Comparison of ENCODE assay signal across 9 mouse cellular contexts in genomic region chr11:49636449-49636848, GRCm38 (mm10). TPM values are rescaled to one million over a fixed set of nuclear protein-coding genes. Genes with fewer than 3 reads are reported as not detected.
DNase-seq lines count a peak whose midpoint lies in the region; ATAC-seq and TF ChIP-seq lines count a peak whose summit lies in the region.
"Had no signal": no experiment of that assay in that cellular context is flagged by ENCODE, and none has a peak within 500 bp of the region (broad histone marks: within the 10 kb centered on the region; RNA-seq: fewer than 3 reads in every experiment).

No protein-coding gene starts in this region.

- 7% methylated on average over 11 of the region's 11 CpGs for WGBS in lung, embryonic 14.5 days
- 4% methylated on average over 11 of the region's 11 CpGs for WGBS in hindbrain, embryonic 14.5 days

- H3K27ac ChIP-seq in lung, embryonic 14.5 days (ENCODE audit: low read depth), result no peak overlapping the region
- H3K27ac ChIP-seq in hindbrain, embryonic 14.5 days, result no peak overlapping the region
- H3K27ac ChIP-seq: macrophage had no signal

- peak; percentile 57 for DNase-seq in adrenal gland, postnatal 14 days
- DNase-seq in adrenal gland, adult 2 months, result no peak
- peak; percentile 40 for DNase-seq in lung, embryonic 14.5 days
- DNase-seq in lung, postnatal 25 days (ENCODE audit: low spot score), result no peak
- no peak for DNase-seq in hindbrain, embryonic 14.5 days (ENCODE audit: low spot score)
- DNase-seq in retina, postnatal 1 day, result peak; percentile 60
- no peak for DNase-seq in right cerebral cortex, postnatal 4 days
- DNase-seq in lung, postnatal 36 days, result no peak

- H3K4me3 ChIP-seq in lung, embryonic 14.5 days (ENCODE audit: low read depth, low read length), result no peak overlapping the region
- H3K4me3 ChIP-seq in hindbrain, embryonic 14.5 days (replicated peaks; ENCODE audit: low read length), result no peak overlapping the region

- ATAC-seq in lung, embryonic 14.5 days (ENCODE audit: insufficient read depth), result no peak
- ATAC-seq in hindbrain, embryonic 14.5 days (ENCODE audit: low FRiP score), result no peak

- H3K4me2 ChIP-seq in lung, embryonic 14.5 days, result no peak overlapping the region
- peak overlapping the region; percentile 12; the same call in 1 of the 2 replicates for H3K4me2 ChIP-seq in hindbrain, embryonic 14.5 days (replicated peaks)

- H3K27me3 ChIP-seq in lung, embryonic 14.5 days (ENCODE audit: insufficient read depth, low read length), result peaks cover 43% of the 10 kb centered on the region
- H3K27me3 ChIP-seq in hindbrain, embryonic 14.5 days (ENCODE audit: control insufficient read depth, insufficient read depth, low read length), result peaks cover 50% of the 10 kb centered on the region

- TF ChIP-seq CTCF in lung, embryonic 14.5 days (IDR thresholded peaks at IDR 0.05; ENCODE audit: low read depth), result peak; percentile 67

- H3K36me3 ChIP-seq in lung, embryonic 14.5 days (ENCODE audit: insufficient read depth), result no peaks in the 10 kb centered on the region
- H3K36me3 ChIP-seq in hindbrain, embryonic 14.5 days (replicated peaks; ENCODE audit: control insufficient read depth, insufficient read depth), result no peaks in the 10 kb centered on the region

- H3K9me3 ChIP-seq in lung, embryonic 14.5 days (ENCODE audit: low read depth, low read length), result no peaks in the 10 kb centered on the region
- no peaks in the 10 kb centered on the region for H3K9me3 ChIP-seq in hindbrain, embryonic 14.5 days (ENCODE audit: control insufficient read depth, low read length)

- H3K9ac ChIP-seq in lung, embryonic 14.5 days, result no peak overlapping the region
- no peak overlapping the region for H3K9ac ChIP-seq in hindbrain, embryonic 14.5 days

- H3K4me1 ChIP-seq in lung, embryonic 14.5 days (ENCODE audit: insufficient read depth), result no peaks in the 10 kb centered on the region
- H3K4me1 ChIP-seq in hindbrain, embryonic 14.5 days (replicated peaks; ENCODE audit: control insufficient read depth, insufficient read depth, low read length), result no peaks in the 10 kb centered on the region

RNA-seq across cellular contexts. Expression of gene Scgb3a1, which starts 27.0 kb away (rescaled TPM):
- not detected in 2 replicates for total RNA-seq in adrenal gland, postnatal 14 days (2021)
- total RNA-seq in adrenal gland, adult 2 months (2021), result not detected
- 0.58 TPM in 1 of 2 replicates, not detected in the other for polyA plus RNA-seq in adrenal gland, adult 2 months (2012; rRNA removed)
- not detected in 2 replicates for polyA plus RNA-seq in lung, embryonic 14.5 days (2014; fragmentation: Nextera tagmentation; extraction: Ambion mirVana)
- polyA plus RNA-seq in hindbrain, embryonic 14.5 days (2014; fragmentation: Nextera tagmentation; extraction: Ambion mirVana), result not detected in 2 replicates
- polyA plus RNA-seq: macrophage had no signal

RNA-seq across cellular contexts. Expression of gene Flt4, which starts 27.4 kb away (rescaled TPM):
- 17.5 and 18.4 TPM in 2 replicates for total RNA-seq in adrenal gland, postnatal 14 days (2021)
- 10 to 100 TPM; 12.5 to 20.9 TPM for total RNA-seq in adrenal gland, adult 2 months (2021)
- 16.5 and 17.5 TPM in 2 replicates for polyA plus RNA-seq in adrenal gland, adult 2 months (2012; rRNA removed)
- 14.4 and 14.6 TPM in 2 replicates for polyA plus RNA-seq in lung, embryonic 14.5 days (2014; fragmentation: Nextera tagmentation; extraction: Ambion mirVana)
- 2.2 and 2.8 TPM in 2 replicates for polyA plus RNA-seq in hindbrain, embryonic 14.5 days (2014; fragmentation: Nextera tagmentation; extraction: Ambion mirVana)

Comparison
In these comparisons a context has a peak if more than half of its experiments do, and no peak if none do; other contexts are left out.
1. DNase-seq: peak in adrenal gland, postnatal 14 days (single experiment), lung, embryonic 14.5 days (single experiment) and retina, postnatal 1 day (single experiment); none in adrenal gland, adult 2 months (single experiment), lung, postnatal 25 days (single experiment), hindbrain, embryonic 14.5 days (single experiment), right cerebral cortex, postnatal 4 days (single experiment) and lung, postnatal 36 days (single experiment).